Mouse (Mus musculus): ENCODE measurements around the gene Ctsl.
A peak's percentile ranks its signal among the peaks of the same experiment; 100 is the strongest.

The Ctsl gene

GRCm38 (mm10) chr13:64311266-64311665 lies 59.4 kb downstream of the Ctsl start:
- DNase-seq: peak; percentile 63

GRCm38 (mm10) chr13:64310585-64310984 lies 60.1 kb downstream of the Ctsl start:
- DNase-seq: no peak

GRCm38 (mm10) chr13:64309842-64310241 lies 60.8 kb downstream of the Ctsl start:
- DNase-seq: no peak
